Mouse (Mus musculus): ENCODE results near the gene Hoxb9. TPM values are rescaled to one million over a fixed set of nuclear protein-coding genes. Genes with fewer than 3 reads are reported as not detected.

The Hoxb9 gene
- total and polyA plus RNA-seq, 3 experiments: not detected

DNA sequence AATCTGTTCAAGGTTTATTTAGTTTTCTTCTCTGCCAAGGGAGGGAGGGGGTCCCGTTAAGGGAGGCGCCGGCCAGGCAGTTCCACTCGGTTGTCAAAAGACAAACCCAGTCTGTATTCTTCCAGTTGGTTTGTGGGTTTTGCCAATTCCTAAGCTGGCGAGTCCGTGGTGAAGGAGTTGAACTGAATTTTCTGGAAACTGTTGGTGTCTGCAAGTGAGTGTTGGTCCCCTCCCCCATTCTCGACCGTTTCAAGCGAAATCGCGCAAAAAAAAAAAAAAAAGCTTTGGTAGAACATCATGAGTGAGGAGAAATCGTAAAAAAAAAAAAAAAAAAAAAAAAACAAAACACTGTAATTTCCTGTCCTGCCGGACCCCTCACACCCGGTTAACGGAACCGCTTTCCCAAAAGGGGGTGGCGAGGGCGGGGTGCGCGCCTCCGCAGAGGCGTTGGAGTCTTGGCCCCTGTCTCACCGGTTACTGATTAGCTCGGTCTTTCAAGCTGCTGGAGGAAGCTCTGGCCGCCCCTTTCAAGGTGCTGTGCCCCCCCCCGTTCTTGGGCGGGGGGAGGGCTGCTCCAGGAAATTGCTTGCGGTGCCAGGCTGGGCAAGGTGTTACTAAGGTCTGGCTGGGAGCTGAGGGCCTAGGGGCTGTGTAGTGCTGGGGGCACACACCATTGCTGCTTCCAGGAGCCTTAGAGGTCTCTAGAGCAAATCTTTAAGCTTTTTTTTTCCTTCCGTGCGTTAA lies 24.0 kb downstream of the Hoxb9 start (continued):
- TF ChIP-seq MEF2A (IDR thresholded peaks at IDR 0.05; ENCODE audit: borderline replicate concordance, low read depth, low read length) (no peak), KAT2A (IDR thresholded peaks at IDR 0.05; ENCODE audit: insufficient replicate concordance, low read length) (no peak), ZNF384 (IDR thresholded peaks at IDR 0.05; ENCODE audit: low read depth, low read length) (peak; percentile 82), IRF4 (IDR thresholded peaks at IDR 0.05; ENCODE audit: low read depth, low read length) (no peak), CHD2 (IDR thresholded peaks at IDR 0.05; ENCODE audit: low read length) (peak; percentile 27; the same call in 1 of the 2 replicates), ELF1 (IDR thresholded peaks at IDR 0.05; ENCODE audit: low read depth, low read length) (0 out of 2 replicates have a peak, but pooled peaks have one; percentile 30), RCOR1 (conservative IDR thresholded peaks at IDR 0.05; ENCODE audit: low read depth, low read length) (no peak), USF1 (IDR thresholded peaks at IDR 0.05; ENCODE audit: low read depth, low read length) (no peak)

DNA sequence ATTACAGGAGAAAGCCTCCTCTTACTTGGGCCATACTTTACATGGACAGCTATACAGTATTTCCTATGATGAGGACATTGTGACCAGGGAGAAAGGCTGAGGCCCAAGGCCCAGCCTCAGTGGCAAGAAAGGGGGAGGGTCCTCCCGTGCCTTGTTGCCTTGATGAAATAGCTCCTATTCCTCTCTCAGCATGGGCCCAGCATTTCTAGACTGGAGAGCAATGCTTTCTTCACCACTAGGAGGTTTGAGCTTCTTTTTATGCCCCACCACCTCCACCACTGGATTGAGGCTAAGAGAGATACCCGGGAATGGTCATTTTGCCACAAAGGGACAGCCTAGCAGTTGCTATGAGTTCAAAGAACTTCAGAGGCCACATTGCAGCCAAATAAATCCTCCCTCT lies 25.7 kb downstream of the Hoxb9 start:
- Histone ChIP-seq H3K9me3 (replicated peaks; ENCODE audit: low read length) (peaks cover 16% of the 10 kb centered on the region), H3K27me3 (replicated peaks) (peaks cover 80% of the 10 kb centered on the region), H3K4me2 (ENCODE audit: insufficient read depth, low read depth, poor library complexity, severe bottlenecking) (no peak overlapping the region), H3K4me3 (replicated peaks in 1 of 3; ENCODE audit: low read depth in 2 of 3, low read length in 2 of 3, poor library complexity in 1 of 3) (no peak overlapping the region), H3K27ac (ENCODE audit: insufficient read depth, low read depth) (no peak overlapping the region), H3K4me1 (ENCODE audit: control insufficient read depth in 1 of 2, insufficient read depth in 2 of 2) (peaks cover 0 to 39% of the 10 kb centered on the region in 2 experiments; a peak in 2 of 4 replicates), H3K36me3 (replicated peaks in 1 of 2; ENCODE audit: control insufficient read depth in 1 of 2, insufficient read depth in 1 of 2, low read length in 1 of 2) (no peaks in the 10 kb centered on the region), H3K79me2 (replicated peaks; ENCODE audit: control insufficient read depth, extremely low read depth, insufficient read depth, poor library complexity, severe bottlenecking) (no peaks in the 10 kb centered on the region), H3K9ac (ENCODE audit: insufficient read depth, low read depth) (no peak overlapping the region)
- DNase-seq (ENCODE audit: extremely low read depth): no peak
- TF ChIP-seq ZMIZ1 (IDR thresholded peaks at IDR 0.05; ENCODE audit: low read depth, low read length) (no peak), CHD1 (IDR thresholded peaks at IDR 0.05; ENCODE audit: low read depth, low read length) (no peak), MAFK (IDR thresholded peaks at IDR 0.05; ENCODE audit: insufficient replicate concordance, low read length) (no peak), IRF4 (IDR thresholded peaks at IDR 0.05; ENCODE audit: low read depth, low read length) (no peak), CHD2 (IDR thresholded peaks at IDR 0.05; ENCODE audit: low read length) (no peak)
- in situ Hi-C loops (cut with MboI; ENCODE audit: low pct_ligation_motif_present, low pct_unique_long_range_greater_than_20kb, low sequenced_read_pairs) (loop anchor here (10.0 kb wide), 1 partner anchor 568 kb away; no protein-coding TSS in a partner anchor), dilution Hi-C loops (cut with MboI; ENCODE audit: extremely low pct_ligation_motif_present, extremely low pct_unique_long_range_greater_than_20kb, low sequenced_read_pairs) (no loop called here)

DNA sequence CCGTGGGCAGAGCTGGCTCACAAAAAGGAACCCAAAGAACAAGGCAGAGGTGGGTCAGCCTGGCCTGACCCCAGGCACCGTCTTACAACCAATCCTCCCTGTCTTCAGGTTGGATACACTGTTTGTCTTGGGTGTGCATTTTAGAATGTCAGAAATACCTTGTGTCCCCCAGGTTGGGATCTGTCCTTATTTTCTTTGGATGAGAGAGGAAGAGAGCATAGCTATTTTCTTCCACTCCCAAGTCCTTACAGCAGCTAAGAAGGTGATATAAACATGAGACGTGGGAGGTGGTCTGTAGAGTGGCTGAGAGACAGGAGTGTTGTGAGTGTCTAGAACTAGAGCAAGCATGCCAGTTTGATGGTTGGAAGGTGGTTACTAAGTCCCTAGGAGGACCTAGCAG lies 26.2 kb downstream of the Hoxb9 start:
- DNase-seq (ENCODE audit: extremely low read depth): no peak
- Histone ChIP-seq H3K27me3 (replicated peaks) (peaks cover 80% of the 10 kb centered on the region), H3K4me1 (ENCODE audit: control insufficient read depth in 1 of 2, insufficient read depth in 2 of 2) (peaks cover 0 to 39% of the 10 kb centered on the region in 2 experiments; a peak in 2 of 4 replicates), H3K27ac (ENCODE audit: insufficient read depth, low read depth) (no peak overlapping the region), H3K4me3 (replicated peaks in 1 of 3; ENCODE audit: low read depth in 2 of 3, low read length in 2 of 3, poor library complexity in 1 of 3) (no peak overlapping the region), H3K36me3 (replicated peaks in 1 of 2; ENCODE audit: control insufficient read depth in 1 of 2, insufficient read depth in 1 of 2, low read length in 1 of 2) (no peaks in the 10 kb centered on the region), H3K9me3 (replicated peaks; ENCODE audit: low read length) (peaks cover 20% of the 10 kb centered on the region), H3K79me2 (replicated peaks; ENCODE audit: control insufficient read depth, extremely low read depth, insufficient read depth, poor library complexity, severe bottlenecking) (no peaks in the 10 kb centered on the region), H3K9ac (ENCODE audit: insufficient read depth, low read depth) (no peak overlapping the region), H3K4me2 (ENCODE audit: insufficient read depth, low read depth, poor library complexity, severe bottlenecking) (no peak overlapping the region)
- no peak for TF ChIP-seq ZMIZ1 (IDR thresholded peaks at IDR 0.05; ENCODE audit: low read depth, low read length)
- no peak for TF ChIP-seq ZC3H11A (IDR thresholded peaks at IDR 0.05; ENCODE audit: low read depth, low read length)
- no peak for TF ChIP-seq NRF1 (IDR thresholded peaks at IDR 0.05; ENCODE audit: low read depth, low read length)
- no peak for TF ChIP-seq USF2 (conservative IDR thresholded peaks at IDR 0.05; ENCODE audit: low read depth, low read length)
- TF ChIP-seq SMC3 (IDR thresholded peaks at IDR 0.05; ENCODE audit: low read depth, low read length): no peak
- TF ChIP-seq NELFE (IDR thresholded peaks at IDR 0.05; ENCODE audit: low read depth, low read length): no peak
- in situ Hi-C loops (cut with MboI; ENCODE audit: low pct_ligation_motif_present, low pct_unique_long_range_greater_than_20kb, low sequenced_read_pairs): loop anchor here (10.0 kb wide), 1 partner anchor 567 kb away; no protein-coding TSS in a partner anchor
- dilution Hi-C loops (cut with MboI; ENCODE audit: extremely low pct_ligation_motif_present, extremely low pct_unique_long_range_greater_than_20kb, low sequenced_read_pairs): no loop called here
